Mouse (Mus musculus) urinary bladder, postnatal 4 days (tissue): ENCODE data around the gene Prpf31.
"Not testable (repeated sequence)": the region's sequence is repeated elsewhere in the genome, so short reads cannot be mapped to it uniquely, and the experiment has no call there.

Source experiments
- DNase-seq, 2 experiments: peaks; one replicate each; pipeline ENCODE4 v3.0.0; 2021 to 2022; ENCODE audit warnings: low spot score in 2 of 2

Gene Prpf31

DNA sequence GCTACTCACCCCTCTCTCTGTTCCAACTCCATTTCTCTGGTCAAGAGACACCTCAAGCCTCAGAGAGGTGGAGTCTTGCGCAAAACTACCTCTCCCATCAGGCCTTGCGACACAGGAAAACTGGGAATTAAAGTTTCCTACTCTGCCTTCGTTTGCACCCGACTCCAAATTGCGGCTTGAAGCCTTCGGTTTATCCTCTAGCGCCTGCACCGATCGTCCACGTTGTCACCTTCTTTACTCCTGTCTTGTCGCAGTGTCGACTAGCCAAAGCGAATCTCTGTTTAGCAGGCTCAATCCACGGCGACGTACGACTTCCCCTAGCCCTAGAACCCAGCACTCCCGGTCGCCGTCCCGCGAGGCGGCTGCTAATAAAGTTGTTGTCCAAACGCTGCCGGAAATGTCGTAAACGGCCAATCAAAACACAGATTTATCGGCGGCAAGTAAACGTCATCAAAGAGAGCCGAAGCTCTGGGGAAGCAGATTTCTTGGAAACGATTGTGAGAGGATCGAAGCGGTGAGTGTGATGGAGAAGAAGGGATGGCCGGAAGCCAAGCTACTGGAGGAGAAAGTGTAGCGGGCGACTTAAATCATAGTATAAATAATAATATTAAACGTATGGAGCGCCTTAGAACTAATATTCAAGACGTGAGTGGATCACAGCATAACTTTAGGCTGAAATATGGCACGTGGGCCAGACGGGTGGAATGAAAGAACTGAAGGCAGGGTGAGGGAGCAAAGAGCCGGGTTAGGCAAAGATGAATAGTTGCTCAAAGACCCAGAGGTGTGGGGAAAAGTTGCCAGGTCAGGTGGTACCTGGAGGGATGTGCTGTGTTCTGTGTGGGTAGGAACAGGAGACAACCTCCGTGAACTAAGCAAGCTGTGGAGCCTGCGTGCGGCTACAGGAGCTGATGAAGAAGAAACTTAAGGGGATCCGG, at the start of gene Prpf31, which contains the start of gene Tfpt:
Gene Prpf31, plus strand, starts transcription at position 443 of the 935 bp plus-strand sequence.
Gene Tfpt, minus strand, starts transcription at position 387 of the 935 bp plus-strand sequence.
- peak; percentile 87 to 89 for DNase-seq

DNA sequence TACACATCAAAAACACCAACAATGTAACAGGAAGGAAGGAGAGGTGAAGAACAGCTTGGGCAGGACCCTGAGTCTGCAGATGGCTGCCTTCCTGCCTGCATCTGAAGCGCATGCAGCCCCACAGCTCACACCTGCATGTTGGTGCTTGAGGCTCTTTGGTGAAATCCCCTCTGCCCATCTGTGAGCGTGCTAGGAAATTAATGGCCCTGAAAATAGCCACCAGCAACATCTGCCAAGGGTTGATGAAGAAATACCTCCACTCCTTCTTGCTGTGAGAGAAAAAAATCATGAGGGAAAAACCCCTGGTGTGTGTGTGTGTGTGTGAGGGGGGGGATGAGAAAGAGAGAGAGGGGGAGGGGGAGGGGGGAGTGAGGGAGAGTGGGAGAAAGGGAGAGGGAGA, 49.8 kb upstream of the Prpf31 start:
- DNase-seq: no peak

DNA sequence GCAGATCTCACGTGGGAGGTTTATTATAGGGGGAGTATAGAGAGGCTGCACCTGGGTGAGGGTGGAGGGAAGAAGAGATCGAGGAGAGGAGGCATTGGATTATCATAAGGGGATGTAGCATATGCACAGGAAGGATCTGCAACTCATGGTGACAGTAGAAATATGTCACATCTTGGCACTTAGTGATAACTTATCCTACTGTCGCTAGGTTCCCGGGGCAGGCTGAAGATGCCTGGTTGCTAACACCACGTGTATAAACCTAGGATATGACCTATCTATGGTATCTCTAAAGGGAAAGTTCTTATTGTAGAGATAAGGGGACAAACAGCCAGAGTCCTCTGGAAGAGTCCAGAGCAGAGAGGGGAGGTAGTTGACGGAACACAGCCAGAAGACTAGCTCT, 44.0 kb upstream of the Prpf31 start:
- no peak for DNase-seq

DNA sequence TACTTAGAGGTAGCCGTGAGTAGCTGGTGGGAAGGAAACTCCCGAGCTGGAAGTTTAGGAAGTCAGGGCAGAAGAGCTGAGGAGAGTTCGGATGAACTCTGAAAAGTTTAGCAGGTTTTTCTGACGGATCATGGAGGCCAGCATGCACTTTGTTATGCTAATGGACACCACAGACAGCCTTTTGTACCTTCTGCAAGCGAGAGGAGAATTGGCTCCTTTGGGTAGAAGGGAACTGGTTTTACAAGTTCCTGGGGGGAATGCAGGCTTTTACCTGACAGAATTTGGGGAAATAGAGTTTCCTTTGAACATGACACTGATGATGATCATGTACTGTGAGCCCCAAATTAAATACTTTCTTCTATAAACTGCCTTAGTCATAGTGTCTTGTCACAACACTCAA, 43.5 kb upstream of the Prpf31 start:
- no peak for DNase-seq

DNA sequence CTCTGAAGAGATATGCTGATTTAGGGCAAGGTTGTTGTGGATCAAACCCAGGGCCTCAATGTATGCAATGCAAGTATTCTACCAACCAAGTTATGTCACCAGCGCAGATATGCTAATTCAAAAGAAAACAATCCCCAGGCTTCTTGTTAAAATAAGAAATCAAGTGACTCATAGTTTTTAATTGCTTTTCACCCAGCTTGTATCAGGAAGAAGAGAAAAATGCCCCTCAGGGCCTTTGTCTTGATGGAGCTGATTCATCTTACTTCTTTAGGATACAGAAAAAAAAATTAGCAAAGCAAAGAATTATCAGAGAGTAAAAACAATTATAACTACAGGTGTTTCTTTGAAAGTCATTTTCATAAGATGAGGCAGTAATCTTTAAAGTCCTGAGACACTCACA, 42.5 kb upstream of the Prpf31 start:
- no peak for DNase-seq

DNA sequence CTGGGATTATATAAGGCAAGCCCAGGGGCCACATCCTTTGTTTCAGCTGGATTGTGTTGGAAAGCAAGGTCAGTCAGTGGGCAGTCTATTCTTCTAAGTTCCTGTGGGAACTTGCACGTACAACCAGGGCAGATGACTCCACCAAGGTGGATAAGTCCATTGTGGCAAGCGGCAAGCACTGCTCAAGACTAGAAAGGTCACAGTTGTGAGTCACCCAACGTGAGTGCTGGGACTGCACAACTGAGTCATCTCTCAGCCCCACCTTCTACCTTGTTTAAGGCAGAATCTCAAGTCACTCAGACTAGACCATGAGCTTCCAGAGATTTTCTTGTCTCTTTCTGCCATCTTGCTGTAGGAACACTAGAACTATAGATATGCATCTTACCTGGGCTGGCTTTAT, 39.2 kb upstream of the Prpf31 start:
- DNase-seq: no peak

DNA sequence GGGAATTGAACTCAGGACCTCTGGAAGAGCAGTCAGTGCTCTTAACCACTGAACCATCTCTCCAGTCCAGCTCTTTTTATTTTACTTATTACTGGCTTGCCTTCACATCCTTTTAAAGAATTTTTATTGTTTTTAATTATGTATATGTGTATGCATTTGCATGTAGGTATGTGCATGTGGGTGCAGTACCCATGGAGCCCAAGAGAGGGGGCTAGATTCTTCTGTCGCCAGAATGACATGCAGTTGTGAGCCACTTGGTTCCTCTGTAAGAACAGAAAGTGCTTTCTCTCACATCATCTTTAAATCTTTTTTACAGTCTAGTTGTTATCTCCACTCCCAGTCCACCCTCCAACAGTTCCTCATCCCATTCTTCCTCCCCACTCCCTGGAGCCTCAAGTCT, 38.3 kb upstream of the Prpf31 start:
- no peak for DNase-seq

DNA sequence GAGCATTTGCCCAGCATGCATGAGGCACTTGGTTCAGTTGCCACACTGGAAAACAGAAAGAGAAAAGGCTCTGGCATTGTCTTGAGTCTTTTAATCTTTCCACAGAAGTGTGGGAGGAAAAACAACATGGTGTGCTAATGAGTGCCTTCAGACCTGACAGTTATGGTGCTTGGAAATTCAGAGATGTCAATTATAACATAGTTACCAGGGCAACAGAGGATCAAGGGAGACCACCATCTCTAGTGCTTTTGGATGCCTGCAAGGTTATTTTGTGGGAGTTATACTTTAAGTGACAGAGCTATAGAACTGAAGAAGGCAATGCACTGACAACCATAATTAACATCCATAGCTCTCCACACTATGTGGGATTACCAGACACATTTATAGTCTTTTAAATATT, 35.9 kb upstream of the Prpf31 start:
- no peak for DNase-seq

DNA sequence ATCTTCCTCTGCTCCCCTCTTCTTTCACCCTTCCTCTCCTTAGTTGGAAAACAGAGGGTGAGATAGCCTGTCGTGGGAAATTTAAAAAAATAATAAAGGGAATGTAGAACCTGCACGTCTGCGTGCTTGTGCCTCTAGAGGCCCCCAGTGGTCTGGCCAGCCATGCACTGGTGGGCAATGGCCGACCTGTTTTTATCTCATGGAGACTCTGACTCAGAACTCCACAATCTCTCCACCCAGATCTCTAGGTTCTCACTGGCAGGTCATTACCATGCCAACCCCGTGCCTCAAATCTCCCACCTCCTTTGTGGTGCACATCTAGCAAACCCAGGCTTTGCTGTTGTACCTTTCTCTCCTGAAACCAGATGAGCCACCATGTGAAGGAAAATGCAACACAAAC, 35.1 kb upstream of the Prpf31 start:
- DNase-seq: no peak

DNA sequence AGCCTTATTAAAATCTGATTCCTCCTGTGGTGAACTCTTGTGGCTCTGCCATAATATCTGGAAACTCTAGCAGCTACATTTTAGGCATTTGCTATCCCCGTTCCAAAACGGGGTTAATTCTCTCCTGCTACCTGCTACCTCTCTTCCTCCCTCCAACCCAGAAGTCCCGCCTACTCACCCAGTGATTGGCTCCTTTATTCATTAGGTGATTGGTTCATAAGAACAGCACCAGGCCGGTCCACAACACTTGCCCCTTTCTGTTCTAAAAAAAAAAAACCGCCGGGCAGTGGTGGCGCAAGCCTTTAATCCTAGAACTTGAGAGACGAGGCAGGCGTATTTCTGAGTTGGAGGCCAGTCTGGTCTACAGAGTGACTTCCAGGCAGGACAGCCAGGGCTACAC, 34.6 kb upstream of the Prpf31 start:
- no peak for DNase-seq

DNA sequence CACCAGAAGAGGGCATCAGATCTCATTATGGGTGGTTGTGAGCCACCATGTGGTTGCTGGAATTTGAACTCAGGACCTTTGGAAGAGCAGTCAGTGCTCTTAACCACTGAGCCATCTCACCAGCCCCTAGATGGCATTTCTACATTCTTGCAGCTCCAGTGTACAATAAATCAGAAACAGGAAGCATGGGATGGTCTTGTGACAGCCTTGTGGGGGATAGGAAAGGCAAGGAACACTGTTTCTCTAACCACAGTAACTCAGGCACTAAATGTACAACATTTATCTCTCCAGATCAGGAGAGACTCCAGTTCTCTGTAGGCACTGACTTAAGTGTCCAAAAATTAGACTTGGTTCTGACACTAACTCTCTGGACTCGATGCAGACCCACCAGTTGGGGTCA, 32.0 kb upstream of the Prpf31 start:
- not testable (repeated sequence) for DNase-seq

DNA sequence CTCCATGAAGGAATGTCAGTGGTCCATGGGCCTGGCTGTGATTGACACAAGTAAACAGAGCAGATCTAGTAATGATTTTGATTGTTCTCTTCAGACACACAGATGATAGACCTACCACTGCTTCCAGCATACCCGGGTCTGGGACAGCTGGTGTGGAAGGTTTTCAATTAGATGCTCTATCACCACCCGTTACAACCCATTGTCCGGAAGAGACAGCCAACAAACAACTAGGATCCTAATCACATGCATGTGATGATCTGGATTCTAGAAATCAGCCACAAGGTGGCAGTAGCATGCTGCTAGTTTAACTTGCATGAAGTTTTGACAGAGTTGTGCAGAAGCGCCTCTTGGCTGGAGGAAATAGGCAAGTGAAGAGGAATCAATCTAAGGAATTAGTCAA, 28.7 kb upstream of the Prpf31 start:
- peak in 1 of 2 experiments; percentile 33 for DNase-seq

DNA sequence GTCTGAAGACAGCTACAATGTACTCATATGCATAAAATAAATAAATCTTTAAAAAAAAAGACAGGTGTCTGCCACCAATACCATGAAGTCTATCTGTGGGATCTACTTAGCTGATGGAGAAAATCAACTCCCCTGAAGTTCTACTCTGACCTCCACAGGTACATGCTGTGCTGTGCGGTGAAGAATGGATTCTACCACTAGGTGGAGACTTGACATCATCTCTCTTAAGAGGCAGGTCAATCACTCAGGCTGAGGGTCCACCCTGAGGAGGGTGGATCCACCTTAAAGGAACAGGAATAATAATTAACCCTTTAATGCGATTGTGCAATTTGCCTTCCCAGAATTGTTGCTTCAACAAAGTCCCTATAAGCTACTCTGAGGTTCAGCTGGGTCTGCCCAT, 23.0 kb upstream of the Prpf31 start:
- no peak for DNase-seq

DNA sequence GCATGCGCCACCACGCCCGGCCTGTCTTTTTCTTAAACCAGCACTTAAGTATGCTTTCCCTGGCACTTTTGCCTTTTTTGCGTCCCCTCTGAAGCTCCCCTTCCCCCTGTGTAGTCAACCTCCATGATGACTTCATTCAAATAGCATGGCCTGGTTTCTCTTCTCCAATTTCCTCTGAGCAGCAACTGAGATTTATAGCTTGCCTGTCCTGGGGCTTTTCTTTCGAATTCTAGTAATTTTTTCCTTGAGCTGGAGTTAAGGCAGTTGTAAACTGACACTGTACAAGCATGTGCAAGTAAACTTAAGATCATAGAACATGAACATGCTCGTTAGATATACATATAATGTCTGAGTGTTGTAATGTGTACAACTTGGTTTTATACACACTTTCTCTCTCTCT, 22.4 kb upstream of the Prpf31 start:
- no peak for DNase-seq

DNA sequence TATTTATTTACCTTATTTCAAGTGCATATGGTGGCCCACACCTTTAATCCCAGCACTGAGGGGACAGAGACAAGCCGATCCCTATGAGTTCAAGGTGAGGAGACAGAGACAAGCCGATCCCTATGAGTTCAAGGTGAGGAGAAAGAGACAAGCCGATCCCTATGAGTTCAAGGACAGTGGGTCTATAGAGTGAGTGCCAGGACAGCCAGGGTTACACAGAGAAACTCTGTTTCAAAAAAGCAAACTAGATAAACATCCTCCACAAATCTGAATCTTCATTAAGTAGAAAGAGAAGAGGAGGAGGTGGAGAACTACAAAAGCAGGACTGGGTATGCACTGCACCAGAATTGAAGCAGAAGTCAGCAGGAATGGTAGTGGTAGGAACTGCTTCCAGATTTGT, 21.1 kb upstream of the Prpf31 start:
- no peak for DNase-seq

DNA sequence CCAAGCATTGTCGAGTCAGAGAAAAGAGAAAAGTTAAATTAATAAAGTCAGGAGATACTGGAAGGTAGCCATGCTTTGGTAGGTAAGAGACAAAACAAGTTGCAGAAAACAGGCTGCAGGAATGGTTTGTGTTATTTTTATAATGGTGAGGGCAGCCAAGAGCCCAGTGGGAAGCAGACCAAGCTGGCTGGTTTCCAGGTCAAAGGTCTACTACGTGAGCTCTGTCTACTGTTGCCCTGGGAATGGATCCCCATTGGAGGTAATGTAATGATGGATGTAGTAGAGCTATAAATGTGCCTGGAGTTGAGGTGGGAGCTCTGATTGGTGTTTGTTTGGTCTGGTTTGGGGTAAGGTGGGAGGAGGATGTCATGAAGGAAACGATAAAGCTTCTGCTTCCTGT, 20.7 kb upstream of the Prpf31 start:
- DNase-seq: no peak

DNA sequence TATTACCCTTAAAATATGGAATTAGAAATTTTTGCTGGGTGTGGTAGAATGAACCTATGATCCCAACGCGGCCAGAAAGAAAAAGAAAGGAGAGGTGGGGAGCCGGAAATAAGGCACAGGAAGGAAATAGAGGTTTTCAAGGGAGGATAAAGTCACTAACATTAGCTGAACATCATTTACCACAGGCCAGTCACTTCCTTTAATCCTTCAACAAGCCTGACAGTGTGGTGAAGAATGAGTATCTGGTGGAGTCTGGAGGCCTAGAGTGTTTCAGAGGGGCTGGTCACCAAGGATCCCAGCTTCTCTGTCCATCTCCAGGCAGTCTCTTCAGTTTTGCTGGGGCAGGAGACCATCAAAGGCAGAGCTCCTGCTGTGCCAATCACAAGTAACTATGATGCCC, 19.3 kb upstream of the Prpf31 start:
- no peak for DNase-seq

DNA sequence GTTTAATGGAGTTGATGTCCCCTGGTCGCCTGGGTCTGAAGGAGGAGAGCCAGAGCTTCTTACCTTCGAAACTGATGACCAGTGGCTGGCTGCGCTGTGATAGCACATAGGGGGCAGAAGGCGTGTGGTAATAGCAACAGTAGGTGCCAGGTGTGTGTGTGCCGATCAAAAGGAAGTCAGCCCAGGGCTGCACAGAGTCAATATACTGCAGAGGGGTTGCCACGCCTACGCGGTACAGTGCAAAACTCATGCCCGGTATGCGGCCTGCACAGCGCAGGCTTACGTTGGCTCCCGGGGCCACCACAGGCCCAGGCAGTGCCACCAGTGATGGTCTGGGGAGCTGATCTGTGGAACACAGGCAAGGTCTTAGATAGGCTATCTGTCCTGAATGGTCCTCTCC, 18.8 kb upstream of the Prpf31 start:
- no peak for DNase-seq

DNA sequence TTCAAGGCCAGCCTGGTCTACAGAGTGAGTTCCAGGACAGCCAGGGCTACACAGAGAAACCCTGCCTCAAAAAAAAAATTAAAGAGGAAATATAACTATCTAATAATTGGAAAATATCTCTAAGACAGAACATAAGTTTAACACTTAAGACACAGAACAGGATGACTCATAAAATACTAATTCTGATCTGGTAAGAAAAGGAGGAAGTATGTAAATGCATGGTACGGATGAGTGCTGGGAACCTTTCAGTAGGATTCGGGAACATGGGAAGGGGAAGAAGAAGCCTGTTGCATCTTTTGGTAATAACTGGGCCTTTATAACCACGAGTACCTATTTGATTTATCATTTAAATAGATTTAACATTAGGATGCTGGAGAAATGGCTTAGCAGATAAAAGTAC, 15.8 kb upstream of the Prpf31 start:
- DNase-seq: no peak

DNA sequence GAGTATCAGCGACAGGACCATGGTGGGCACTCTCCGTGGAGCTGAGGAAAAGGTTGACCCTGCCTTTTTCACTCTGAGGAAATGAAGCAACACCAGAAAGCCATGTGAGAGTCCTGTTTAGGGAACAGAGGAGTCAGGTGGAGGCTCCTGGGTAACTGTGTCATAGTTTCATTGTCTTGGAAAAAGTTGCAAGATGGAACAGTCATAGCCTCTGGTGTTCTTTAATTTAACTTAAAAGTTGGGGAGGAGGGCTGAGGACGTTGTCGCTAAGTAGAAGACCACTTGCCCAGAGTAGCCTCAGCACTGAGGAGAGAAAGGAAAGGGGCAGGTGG, 13.8 kb upstream of the Prpf31 start, which contains the start of gene Oscar:
Gene Oscar, minus strand, starts transcription at position 101 of the 332 bp plus-strand sequence.
- no peak for DNase-seq

DNA sequence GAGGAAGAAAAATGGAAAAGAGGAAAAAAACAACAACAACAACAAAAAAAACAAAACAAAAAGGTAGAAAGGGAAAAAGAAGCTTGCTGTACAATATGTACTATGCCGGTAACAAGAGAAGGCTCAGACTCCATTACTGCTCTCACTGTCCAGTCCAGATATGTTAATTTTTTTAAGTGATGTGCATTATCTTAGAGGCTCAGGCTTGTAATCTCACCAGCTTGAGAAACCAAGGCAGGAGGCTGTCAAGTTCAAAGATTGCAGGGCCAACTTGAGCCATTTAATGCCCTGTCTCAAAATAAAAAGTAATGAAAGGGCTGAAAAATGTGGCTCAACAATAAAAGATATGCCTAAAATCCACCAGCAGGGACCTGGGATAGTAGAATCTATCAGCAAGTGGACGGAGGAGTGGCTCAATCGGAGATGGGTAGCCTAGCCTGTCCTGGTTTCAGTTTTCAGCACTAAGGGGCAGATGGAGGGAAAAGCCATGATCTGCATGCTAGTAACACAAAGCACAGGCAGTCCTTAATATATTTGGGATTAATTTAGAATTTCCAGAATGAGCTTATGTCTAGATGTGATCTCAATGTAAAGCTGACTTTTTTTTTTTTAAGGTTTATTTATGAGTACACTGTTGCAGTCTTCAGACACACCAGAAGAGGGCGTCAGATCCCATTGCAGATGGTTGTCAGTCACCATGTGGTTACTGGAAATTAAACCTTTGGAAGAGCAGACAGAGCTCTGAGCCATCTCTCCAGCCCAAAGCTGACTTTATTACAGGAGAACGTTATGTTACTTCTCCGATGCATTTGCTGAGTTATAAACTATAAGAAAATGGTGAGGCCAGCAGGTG, 13.2 kb upstream of the Prpf31 start:
- no peak for DNase-seq

DNA sequence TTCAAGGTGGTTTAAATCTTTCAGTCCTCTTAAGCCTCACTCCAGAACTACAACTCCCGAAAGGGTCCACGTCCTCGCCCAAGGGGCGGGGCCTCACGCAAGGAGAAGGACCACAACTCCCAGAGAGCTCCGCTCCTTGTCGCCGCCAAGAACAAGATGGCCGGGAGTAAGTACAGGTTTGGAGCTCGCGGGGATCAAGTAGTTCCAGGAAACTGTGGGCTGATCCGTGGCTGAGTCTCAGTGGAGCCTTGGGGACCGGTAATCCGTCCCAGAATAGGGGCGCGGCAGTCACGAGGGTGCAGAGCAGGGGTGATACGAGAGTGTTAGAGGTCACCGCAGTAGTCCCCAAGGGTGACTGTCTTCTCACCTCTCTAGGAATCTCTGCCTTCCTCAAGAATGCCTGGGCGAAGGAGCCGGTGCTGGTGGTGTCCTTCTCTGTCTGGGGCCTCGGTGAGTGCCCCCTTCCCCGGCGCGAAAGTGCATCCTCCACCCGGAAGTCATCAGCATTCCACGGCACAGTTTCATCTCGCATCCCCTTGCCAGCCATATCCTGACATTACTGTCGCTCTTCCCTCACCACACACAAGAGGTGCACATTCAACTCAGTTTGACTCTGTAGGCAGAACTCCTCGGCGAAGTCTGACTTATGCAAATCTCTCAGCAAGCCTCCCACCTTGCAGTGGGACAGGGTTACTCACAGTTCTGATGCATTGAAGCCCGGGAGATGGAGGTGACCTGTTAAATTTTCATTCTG, 12.4 kb upstream of the Prpf31 start, which contains the start of gene Ndufa3:
Gene Ndufa3, plus strand, starts transcription at position 132 of the 754 bp plus-strand sequence.
- peak; percentile 79 to 87 for DNase-seq
